Mouse (Mus musculus): ENCODE results near the gene Blmh.

DNA sequence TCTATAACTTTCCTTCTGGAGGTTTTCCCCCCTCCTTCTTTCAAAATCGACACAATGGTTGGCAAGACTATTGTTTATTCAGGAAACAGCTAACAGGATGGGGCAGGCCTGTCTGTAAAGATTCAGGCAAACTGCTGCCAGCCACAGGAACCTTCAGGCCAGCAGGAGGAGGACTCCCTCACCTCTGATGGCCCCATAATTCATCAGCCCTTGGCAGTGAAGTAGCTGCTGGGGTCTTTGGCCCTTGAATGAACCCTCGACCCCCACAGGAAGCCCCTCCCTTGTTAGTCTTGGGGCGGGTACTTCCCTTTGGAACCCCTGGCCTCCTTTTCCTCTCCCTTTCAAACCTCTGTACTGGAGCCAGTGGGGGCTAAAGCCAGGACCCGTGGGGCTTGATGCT, 31.0 kb upstream of the Blmh start:
- TF ChIP-seq TCF12 (IDR thresholded peaks at IDR 0.05; ENCODE audit: insufficient read depth, poor library complexity, severe bottlenecking) (no peak), MAX (IDR thresholded peaks at IDR 0.05; ENCODE audit: low read depth) (no peak)

All from myocyte (in vitro differentiated cells).